Mouse (Mus musculus): Measurements from ENCODE around the gene Rhobtb1. TPM values are rescaled to one million over a fixed set of nuclear protein-coding genes. Genes with fewer than 3 reads are reported as not detected.

Gene Rhobtb1
- total RNA-seq, 4 experiments from 2014 or later: 31.0 to 48.5 (median 41.2) TPM

GRCm38 (mm10) chr10:69210006-69210405 lies 58.8 kb downstream of the Rhobtb1 start:
- DNase-seq (ENCODE audit: low spot score in 2 of 2): no peak

- no peak for DNase-seq (ENCODE audit: low spot score in 2 of 2)
Measured at GRCm38 (mm10) chr10:69210659-69211058, 59.4 kb downstream of the Rhobtb1 start.

GRCm38 (mm10) chr10:69211560-69211959 lies 60.3 kb downstream of the Rhobtb1 start:
- no peak for DNase-seq (ENCODE audit: low spot score in 2 of 2)

- DNase-seq (ENCODE audit: low spot score in 2 of 2): peak in 1 of 2 experiments; percentile 50
Measured at GRCm38 (mm10) chr10:69211976-69212375, 60.7 kb downstream of the Rhobtb1 start.

GRCm38 (mm10) chr10:69212542-69213440 lies 61.6 kb downstream of the Rhobtb1 start, which contains the start of gene A930033H14Rik:
TSS of gene A930033H14Rik (minus strand) at chr10:69213098.
- peak; percentile 80 to 84 for DNase-seq (ENCODE audit: low spot score in 2 of 2)

GRCm38 (mm10) chr10:69213451-69213877 lies 62.2 kb downstream of the Rhobtb1 start:
- DNase-seq (ENCODE audit: low spot score in 2 of 2): no peak

GRCm38 (mm10) chr10:69213986-69214385 lies 62.8 kb downstream of the Rhobtb1 start:
- DNase-seq (ENCODE audit: low spot score in 2 of 2): no peak

GRCm38 (mm10) chr10:69217127-69217690 lies 66.0 kb downstream of the Rhobtb1 start:
- DNase-seq (ENCODE audit: low spot score in 2 of 2): no peak

- DNase-seq (ENCODE audit: low spot score in 2 of 2): peak; percentile 46 to 77
Measured at GRCm38 (mm10) chr10:69218458-69219288, 67.4 kb downstream of the Rhobtb1 start.

GRCm38 (mm10) chr10:69219289-69219626 lies 68.0 kb downstream of the Rhobtb1 start:
- no peak for DNase-seq (ENCODE audit: low spot score in 2 of 2)

- peak in 1 of 2 experiments; percentile 58 for DNase-seq (ENCODE audit: low spot score in 2 of 2)
Measured at GRCm38 (mm10) chr10:69220296-69220695, 69.1 kb downstream of the Rhobtb1 start.

- DNase-seq (ENCODE audit: low spot score in 2 of 2): no peak
Measured at GRCm38 (mm10) chr10:69221148-69221547, 69.9 kb downstream of the Rhobtb1 start.

GRCm38 (mm10) chr10:69221955-69222354 lies 70.7 kb downstream of the Rhobtb1 start:
- DNase-seq (ENCODE audit: low spot score in 2 of 2): no peak

GRCm38 (mm10) chr10:69223232-69223631 lies 72.0 kb downstream of the Rhobtb1 start:
- DNase-seq (ENCODE audit: low spot score in 2 of 2): no peak

- DNase-seq (ENCODE audit: low spot score in 2 of 2): no peak
Measured at GRCm38 (mm10) chr10:69224276-69224675, 73.0 kb downstream of the Rhobtb1 start.

- DNase-seq (ENCODE audit: low spot score in 2 of 2): no peak
Measured at GRCm38 (mm10) chr10:69225471-69225870, 74.2 kb downstream of the Rhobtb1 start.

GRCm38 (mm10) chr10:69225951-69226350 lies 74.7 kb downstream of the Rhobtb1 start:
- no peak for DNase-seq (ENCODE audit: low spot score in 2 of 2)

- DNase-seq (ENCODE audit: low spot score in 2 of 2): no peak
Measured at GRCm38 (mm10) chr10:69237185-69237584, 86.0 kb downstream of the Rhobtb1 start.

- DNase-seq (ENCODE audit: low spot score in 2 of 2): no peak
Measured at GRCm38 (mm10) chr10:69237781-69238180, 86.5 kb downstream of the Rhobtb1 start.

GRCm38 (mm10) chr10:69238311-69238710 lies 87.1 kb downstream of the Rhobtb1 start:
- no peak for DNase-seq (ENCODE audit: low spot score in 2 of 2)

GRCm38 (mm10) chr10:69240530-69240929 lies 89.3 kb downstream of the Rhobtb1 start:
- DNase-seq (ENCODE audit: low spot score in 2 of 2): no peak

- no peak for DNase-seq (ENCODE audit: low spot score in 2 of 2)
Measured at GRCm38 (mm10) chr10:69245151-69245550, 93.9 kb downstream of the Rhobtb1 start.
